Mouse (Mus musculus) bone marrow macrophage, adult 2 months (primary cell): ENCODE measurements around the gene H2al1f. TPM values are rescaled to one million over a fixed set of nuclear protein-coding genes. Genes with fewer than 3 reads are reported as not detected.
"Not testable (repeated sequence)": the region's sequence is repeated elsewhere in the genome, so short reads cannot be mapped to it uniquely, and the experiment has no call there.

Experiments used
- H3K27ac ChIP-seq: 2 replicates; pipeline ENCODE4 v1.5.1; 2012; ENCODE audit warnings: low read depth, low read length; ENCODE audit not compliant: insufficient read depth
- H3K4me1 ChIP-seq: 2 replicates; pipeline ENCODE4 v1.6.1; 2012; ENCODE audit warnings: low read length; ENCODE audit not compliant: control insufficient read depth, insufficient read depth
- H3K4me3 ChIP-seq: 2 replicates; pipeline ENCODE4 v1.5.1; 2012; ENCODE audit warnings: mild to moderate bottlenecking, low read length, moderate library complexity; ENCODE audit not compliant: insufficient read depth
- CTCF ChIP-seq: IDR thresholded peaks from 2 replicates; pipeline ENCODE4 v1.5.1; 2012; ENCODE audit warnings: low read depth, mild to moderate bottlenecking, low read length, moderate library complexity
- POLR2A ChIP-seq: IDR thresholded peaks from 2 replicates; pipeline ENCODE4 v1.6.1; 2012; ENCODE audit warnings: mild to moderate bottlenecking, low read depth, low read length, borderline replicate concordance
- polyA plus RNA-seq: library from polyadenylated mRNA; stranded (reverse); fragments of >200 nt; gene quantifications from 2 replicates; pipeline ENCODE4 v1.2.4, GENCODE M21; 2012; ENCODE audit not compliant: missing spikeins, insufficient read depth, insufficient read length

Gene H2al1f
- polyA plus RNA-seq, result not detected in 2 replicates

GRCm38 (mm10) chrX:11314858-11315257 lies at the start of gene H2al1f:
H2al1f (plus strand) TSS chrX:11315158.
- not testable (repeated sequence) for H3K4me3 ChIP-seq, H3K27ac ChIP-seq, H3K4me1 ChIP-seq

DNA sequence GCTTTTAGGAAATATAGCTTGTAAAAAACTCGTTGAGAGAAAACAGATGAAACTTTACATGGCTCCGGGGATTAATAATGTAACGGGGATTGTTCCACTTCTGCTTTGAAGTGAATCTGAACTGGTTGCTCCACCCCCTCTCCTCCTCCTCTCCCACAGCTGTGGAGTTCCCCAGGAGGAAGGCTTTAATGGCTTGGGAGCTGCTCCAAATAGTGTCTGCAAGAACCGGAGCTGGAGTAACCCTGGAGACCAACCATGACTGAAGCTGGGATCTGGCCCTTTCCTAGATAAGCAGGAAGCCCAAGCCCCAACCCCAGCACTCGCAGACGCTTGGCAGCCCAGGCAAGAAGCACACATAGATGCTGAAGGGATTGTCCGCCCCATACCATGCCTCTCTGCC lies 47.2 kb upstream of the H2al1f start:
- H3K27ac ChIP-seq, result no peak overlapping the region
- H3K4me1 ChIP-seq, result no peaks in the 10 kb centered on the region
- no peak overlapping the region for H3K4me3 ChIP-seq
- TF ChIP-seq CTCF, result no peak
- no peak for TF ChIP-seq POLR2A

DNA sequence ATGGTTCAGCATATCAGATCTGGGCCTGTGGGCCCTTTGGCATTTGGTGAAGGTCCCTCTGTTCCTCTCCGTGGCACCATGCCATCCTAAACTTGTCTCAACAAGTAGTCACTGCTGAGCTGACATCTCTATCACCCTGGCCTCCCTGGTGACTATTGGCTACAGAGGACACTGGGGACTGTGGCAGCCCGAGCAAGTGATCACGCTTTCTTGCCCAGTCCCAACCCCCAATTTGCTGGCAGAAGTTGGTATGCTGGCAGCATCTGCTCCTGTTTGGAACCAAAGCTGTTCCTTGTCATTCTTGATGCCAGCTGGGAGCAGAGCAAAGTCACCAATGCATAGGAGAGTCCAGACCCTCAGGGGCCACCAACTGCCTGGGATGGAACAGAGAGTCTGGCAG lies 45.9 kb upstream of the H2al1f start:
- no peak overlapping the region for H3K4me3 ChIP-seq
- H3K4me1 ChIP-seq, result no peaks in the 10 kb centered on the region
- no peak for TF ChIP-seq CTCF
- no peak for TF ChIP-seq POLR2A
- H3K27ac ChIP-seq, result no peak overlapping the region

GRCm38 (mm10) chrX:11273190-11273589 lies 41.8 kb upstream of the H2al1f start:
- Histone ChIP-seq H3K4me3 (no peak overlapping the region), H3K4me1 (no peaks in the 10 kb centered on the region), H3K27ac (no peak overlapping the region)
- no peak for TF ChIP-seq POLR2A
- TF ChIP-seq CTCF, result no peak

- Histone ChIP-seq H3K27ac (no peak overlapping the region), H3K4me1 (no peaks in the 10 kb centered on the region), H3K4me3 (no peak overlapping the region)
- TF ChIP-seq CTCF (no peak), POLR2A (no peak)
Observed at GRCm38 (mm10) chrX:11277083-11277482, 37.9 kb upstream of the H2al1f start.

DNA sequence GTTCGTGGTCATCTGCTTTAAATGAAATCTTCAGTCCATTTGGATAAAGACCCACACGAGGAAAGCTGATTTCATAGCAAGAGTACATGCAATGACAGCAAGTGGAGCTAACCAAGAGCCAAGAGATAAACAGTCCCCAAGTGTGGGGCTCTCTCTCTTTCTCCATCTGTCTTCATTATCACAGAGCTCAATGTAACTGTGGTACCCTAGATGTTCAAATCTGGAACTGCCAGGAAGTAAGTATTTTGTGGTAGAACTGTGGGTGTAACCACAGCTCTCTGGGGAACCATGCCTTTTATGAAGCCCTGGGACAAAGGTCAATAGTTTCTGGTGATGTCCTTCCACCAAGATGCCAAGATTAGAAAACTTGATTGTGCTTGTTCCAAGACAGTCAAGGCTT lies 34.2 kb upstream of the H2al1f start:
- Histone ChIP-seq H3K4me1 (no peaks in the 10 kb centered on the region), H3K4me3 (no peak overlapping the region), H3K27ac (no peak overlapping the region)
- TF ChIP-seq POLR2A, result no peak
- no peak for TF ChIP-seq CTCF

GRCm38 (mm10) chrX:11288306-11288882 lies 26.6 kb upstream of the H2al1f start:
- no peak overlapping the region for H3K4me3 ChIP-seq
- no peak for TF ChIP-seq CTCF
- no peak for TF ChIP-seq POLR2A
- no peak overlapping the region for H3K27ac ChIP-seq
- H3K4me1 ChIP-seq, result no peaks in the 10 kb centered on the region

GRCm38 (mm10) chrX:11289244-11289643 lies 25.7 kb upstream of the H2al1f start:
- no peak for TF ChIP-seq CTCF
- Histone ChIP-seq H3K4me3 (no peak overlapping the region), H3K27ac (no peak overlapping the region), H3K4me1 (no peaks in the 10 kb centered on the region)

DNA sequence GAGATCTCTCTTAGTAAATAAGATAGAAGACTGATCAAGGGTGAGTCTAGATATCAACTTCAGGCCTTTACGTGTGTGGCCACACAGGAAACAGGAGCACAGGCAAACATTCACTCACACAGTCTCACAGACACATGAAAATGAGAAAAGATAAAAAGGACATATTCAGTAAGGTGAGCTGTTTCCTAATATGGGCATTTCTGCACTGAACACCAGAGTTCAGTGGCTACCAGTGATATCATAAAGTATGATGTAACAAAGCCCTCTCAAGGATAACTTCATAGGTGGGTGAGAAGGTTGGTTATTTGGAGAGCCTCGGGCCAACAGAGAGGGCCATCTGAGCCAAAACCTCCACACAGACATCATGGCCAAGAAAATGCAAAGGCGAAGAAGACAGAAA lies 16.0 kb upstream of the H2al1f start, which contains the start of gene H2al1a:
Gene H2al1a, plus strand, starts transcription at position 301 of the 400 bp plus-strand sequence.
- not testable (repeated sequence) for H3K27ac ChIP-seq, H3K4me1 ChIP-seq, H3K4me3 ChIP-seq

DNA sequence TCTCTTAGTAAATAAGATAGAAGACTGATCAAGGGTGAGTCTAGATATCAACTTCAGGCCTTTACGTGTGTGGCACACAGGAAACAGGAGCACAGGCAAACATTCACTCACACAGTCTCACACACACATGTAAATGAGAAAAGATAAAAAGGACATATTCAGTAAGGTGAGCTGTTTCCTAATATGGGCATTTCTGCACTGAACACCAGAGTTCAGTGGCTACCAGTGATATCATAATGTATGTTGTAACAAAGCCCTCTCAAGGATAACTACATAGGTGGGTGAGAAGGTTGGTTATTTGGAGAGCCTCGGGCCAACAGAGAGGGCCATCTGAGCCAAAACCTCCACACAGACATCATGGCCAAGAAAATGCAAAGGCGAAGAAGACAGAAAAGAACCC lies 12.8 kb upstream of the H2al1f start, which contains the start of gene H2al1b:
Gene H2al1b, plus strand, starts transcription at position 301 of the 400 bp plus-strand sequence.
- H3K4me3 ChIP-seq, H3K4me1 ChIP-seq, H3K27ac ChIP-seq: not testable (repeated sequence)

DNA sequence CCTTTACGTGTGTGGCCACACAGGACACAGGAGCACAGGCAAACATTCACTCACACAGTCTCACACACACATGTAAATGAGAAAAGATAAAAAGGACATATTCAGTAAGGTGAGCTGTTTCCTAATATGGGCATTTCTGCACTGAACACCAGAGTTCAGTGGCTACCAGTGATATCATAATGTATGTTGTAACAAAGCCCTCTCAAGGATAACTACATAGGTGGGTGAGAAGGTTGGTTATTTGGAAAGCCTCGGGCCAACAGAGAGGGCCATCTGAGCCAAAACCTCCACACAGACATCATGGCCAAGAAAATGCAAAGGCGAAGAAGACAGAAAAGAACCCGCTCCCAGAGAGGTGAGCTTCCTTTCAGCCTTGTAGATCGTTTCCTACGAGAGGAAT lies 9.6 kb upstream of the H2al1f start, which contains the start of gene H2al1c:
Gene H2al1c, plus strand, starts transcription at position 301 of the 400 bp plus-strand sequence.
- not testable (repeated sequence) for H3K4me1 ChIP-seq, H3K4me3 ChIP-seq, H3K27ac ChIP-seq

DNA sequence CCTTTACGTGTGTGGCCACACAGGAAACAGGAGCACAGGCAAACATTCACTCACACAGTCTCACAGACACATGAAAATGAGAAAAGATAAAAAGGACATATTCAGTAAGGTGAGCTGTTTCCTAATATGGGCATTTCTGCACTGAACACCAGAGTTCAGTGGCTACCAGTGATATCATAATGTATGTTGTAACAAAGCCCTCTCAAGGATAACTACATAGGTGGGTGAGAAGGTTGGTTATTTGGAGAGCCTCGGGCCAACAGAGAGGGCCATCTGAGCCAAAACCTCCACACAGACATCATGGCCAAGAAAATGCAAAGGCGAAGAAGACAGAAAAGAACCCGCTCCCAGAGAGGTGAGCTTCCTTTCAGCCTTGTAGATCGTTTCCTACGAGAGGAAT lies 6.4 kb upstream of the H2al1f start, which contains the start of gene H2al1d:
Gene H2al1d, plus strand, starts transcription at position 301 of the 400 bp plus-strand sequence.
- not testable (repeated sequence) for H3K4me1 ChIP-seq, H3K27ac ChIP-seq, H3K4me3 ChIP-seq

DNA sequence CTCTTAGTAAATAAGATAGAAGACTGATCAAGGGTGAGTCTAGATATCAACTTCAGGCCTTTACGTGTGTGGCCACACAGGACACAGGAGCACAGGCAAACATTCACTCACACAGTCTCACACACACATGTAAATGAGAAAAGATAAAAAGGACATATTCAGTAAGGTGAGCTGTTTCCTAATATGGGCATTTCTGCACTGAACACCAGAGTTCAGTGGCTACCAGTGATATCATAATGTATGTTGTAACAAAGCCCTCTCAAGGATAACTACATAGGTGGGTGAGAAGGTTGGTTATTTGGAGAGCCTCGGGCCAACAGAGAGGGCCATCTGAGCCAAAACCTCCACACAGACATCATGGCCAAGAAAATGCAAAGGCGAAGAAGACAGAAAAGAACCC lies 3.3 kb upstream of the H2al1f start, which contains the start of gene H2al1e:
Gene H2al1e, plus strand, starts transcription at position 301 of the 400 bp plus-strand sequence.
- H3K4me1 ChIP-seq, H3K27ac ChIP-seq, H3K4me3 ChIP-seq: not testable (repeated sequence)

DNA sequence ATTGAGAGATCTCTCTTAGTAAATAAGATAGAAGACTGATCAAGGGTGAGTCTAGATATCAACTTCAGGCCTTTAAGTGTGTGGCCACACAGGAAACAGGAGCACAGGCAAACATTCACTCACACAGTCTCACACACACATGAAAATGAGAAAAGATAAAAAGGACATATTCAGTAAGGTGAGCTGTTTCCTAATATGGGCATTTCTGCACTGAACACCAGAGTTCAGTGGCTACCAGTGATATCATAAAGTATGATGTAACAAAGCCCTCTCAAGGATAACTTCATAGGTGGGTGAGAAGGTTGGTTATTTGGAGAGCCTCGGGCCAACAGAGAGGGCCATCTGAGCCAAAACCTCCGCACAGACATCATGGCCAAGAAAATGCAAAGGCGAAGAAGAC lies 3.0 kb downstream of the H2al1f start, which contains the start of gene H2al1g:
Gene H2al1g, plus strand, starts transcription at position 301 of the 400 bp plus-strand sequence.
- H3K4me3 ChIP-seq, H3K27ac ChIP-seq, H3K4me1 ChIP-seq: not testable (repeated sequence)

DNA sequence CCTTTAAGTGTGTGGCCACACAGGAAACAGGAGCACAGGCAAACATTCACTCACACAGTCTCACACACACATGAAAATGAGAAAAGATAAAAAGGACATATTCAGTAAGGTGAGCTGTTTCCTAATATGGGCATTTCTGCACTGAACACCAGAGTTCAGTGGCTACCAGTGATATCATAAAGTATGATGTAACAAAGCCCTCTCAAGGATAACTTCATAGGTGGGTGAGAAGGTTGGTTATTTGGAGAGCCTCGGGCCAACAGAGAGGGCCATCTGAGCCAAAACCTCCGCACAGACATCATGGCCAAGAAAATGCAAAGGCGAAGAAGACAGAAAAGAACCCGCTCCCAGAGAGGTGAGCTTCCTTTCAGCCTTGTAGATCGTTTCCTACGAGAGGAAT lies 6.2 kb downstream of the H2al1f start, which contains the start of gene H2al1h:
Gene H2al1h, plus strand, starts transcription at position 301 of the 400 bp plus-strand sequence.
- not testable (repeated sequence) for H3K4me3 ChIP-seq, H3K27ac ChIP-seq, H3K4me1 ChIP-seq
